8 mouse cellular contexts compared by ENCODE assay signal in genomic region chr1:193208178-193208577, GRCm38 (mm10). TPM values are rescaled to one million over a fixed set of nuclear protein-coding genes. Genes with fewer than 3 reads are reported as not detected.
DNase-seq lines count a peak whose midpoint lies in the region; ATAC-seq and TF ChIP-seq lines count a peak whose summit lies in the region.
"Had no signal": no experiment of that assay in that cellular context is flagged by ENCODE, and none has a peak within 500 bp of the region (broad histone marks: within the 10 kb centered on the region; RNA-seq: fewer than 3 reads in every experiment).

No protein-coding gene starts in this region.

- H3K27me3 ChIP-seq in testis, adult 2 months (ENCODE audit: control insufficient read depth, insufficient read depth, low read length): no peaks in the 10 kb centered on the region
- H3K27me3 ChIP-seq in small intestine, adult 2 months (ENCODE audit: control insufficient read depth, insufficient read depth, low read length): no peaks in the 10 kb centered on the region
- H3K27me3 ChIP-seq: neural tube, embryonic 13.5 days had no signal

- no peaks in the 10 kb centered on the region for H3K4me1 ChIP-seq in testis, adult 2 months (ENCODE audit: control insufficient read depth, insufficient read depth, low read length)
- H3K4me1 ChIP-seq in lung, adult 2 months (ENCODE audit: control insufficient read depth, insufficient read depth, low read length): no peaks in the 10 kb centered on the region
- H3K4me1 ChIP-seq in small intestine, adult 2 months (ENCODE audit: control insufficient read depth, insufficient read depth, insufficient read length, low read length): peaks cover 3% of the 10 kb centered on the region; the same call in 1 of the 2 replicates
- H3K4me1 ChIP-seq: neural tube, embryonic 13.5 days had no signal

- no peak overlapping the region for H3K4me3 ChIP-seq in testis, adult 2 months (ENCODE audit: control insufficient read depth, low read depth, low read length)
- no peak overlapping the region for H3K4me3 ChIP-seq in lung, adult 2 months (replicated peaks; ENCODE audit: extremely low read depth, low read depth, low read length)
- no peak overlapping the region for H3K4me3 ChIP-seq in small intestine, adult 2 months (ENCODE audit: low read depth, low read length)
- H3K4me3 ChIP-seq: neural tube, embryonic 13.5 days had no signal

- WGBS in lung, adult 2 months: 26% methylated on average over 2 of the region's 2 CpGs
- WGBS in small intestine, adult 2 months: 32% methylated on average over 2 of the region's 2 CpGs

- TF ChIP-seq POLR2A in testis, adult 2 months (IDR thresholded peaks at IDR 0.05; ENCODE audit: control insufficient read depth, low read depth, low read length): no peak
- no peak for TF ChIP-seq POLR2A in lung, adult 2 months (IDR thresholded peaks at IDR 0.05; ENCODE audit: borderline replicate concordance, extremely low read depth, low read depth, low read length)
- no peak for TF ChIP-seq POLR2A in small intestine, adult 2 months (IDR thresholded peaks at IDR 0.05; ENCODE audit: low read depth, low read length)

- no peak overlapping the region for H3K27ac ChIP-seq in testis, adult 2 months (ENCODE audit: control insufficient read depth, insufficient read depth, low read depth, low read length)
- no peak overlapping the region; the same call in 1 of the 2 replicates for H3K27ac ChIP-seq in small intestine, adult 2 months (ENCODE audit: insufficient read depth, low read depth, low read length)
- H3K27ac ChIP-seq: neural tube, embryonic 13.5 days had no signal

- peak; percentile 97 for ATAC-seq in frontal cortex, adult (ENCODE audit: low TSS enrichment)

- TF ChIP-seq CTCF in testis, adult 2 months (IDR thresholded peaks at IDR 0.05; ENCODE audit: control insufficient read depth, insufficient read depth, insufficient replicate concordance, low read depth, low read length): peak; percentile 76; the same call in 1 of the 2 replicates
- TF ChIP-seq CTCF in lung, adult 2 months (IDR thresholded peaks at IDR 0.05; ENCODE audit: insufficient read depth, low read length): peak; percentile 94
- TF ChIP-seq CTCF in small intestine, adult 2 months (IDR thresholded peaks at IDR 0.05; ENCODE audit: extremely low read depth, insufficient read length, insufficient replicate concordance, low read depth, low read length): peak; percentile 78; the same call in 1 of the 2 replicates

- no peak for DNase-seq in testis, postnatal 14 days (ENCODE audit: low spot score)
- peak; percentile 39 to 70 for DNase-seq in adrenal gland, postnatal 36 days
- peak; percentile 79 for DNase-seq in kidney, postnatal 14 days
- peak; percentile 28 for DNase-seq in lung, adult 2 months

- H3K36me3 ChIP-seq in testis, adult 2 months (ENCODE audit: control insufficient read depth, insufficient read depth, low read length): no peaks in the 10 kb centered on the region
- no peaks in the 10 kb centered on the region for H3K36me3 ChIP-seq in small intestine, adult 2 months (ENCODE audit: control insufficient read depth, insufficient read depth, low read length)
- H3K36me3 ChIP-seq: neural tube, embryonic 13.5 days had no signal

RNA-seq across cellular contexts. Expression of gene Lamb3, which starts 0.7 kb away (rescaled TPM):
- polyA plus RNA-seq in testis, adult 2 months (2012; rRNA removed): 4.2 and 4.8 TPM in 2 replicates
- total RNA-seq in adrenal gland, postnatal 36 days (2021): 1 to 10 TPM; 2.1 to 3.0 TPM
- 60.8 and 62.3 TPM in 2 replicates for polyA plus RNA-seq in lung, adult 2 months (2012; rRNA removed)
- 13.9 and 21.7 TPM in 2 replicates for polyA plus RNA-seq in small intestine, adult 2 months (2012; rRNA removed)

RNA-seq across cellular contexts. Expression of gene Traf3ip3, which starts 6.7 kb away (rescaled TPM):
- polyA plus RNA-seq in testis, adult 2 months (2012; rRNA removed): 0.19 TPM in 1 of 2 replicates, not detected in the other
- total RNA-seq in adrenal gland, postnatal 36 days (2021): 1 to 10 TPM in 1 of 2 experiments, under 1 TPM in 1; 0.95 to 2.1 TPM
- 4.9 and 5.5 TPM in 2 replicates for polyA plus RNA-seq in lung, adult 2 months (2012; rRNA removed)
- 2.6 and 4.6 TPM in 2 replicates for polyA plus RNA-seq in small intestine, adult 2 months (2012; rRNA removed)

RNA-seq across cellular contexts. Expression of gene A130010J15Rik, which starts 40.3 kb away (rescaled TPM):
- polyA plus RNA-seq in testis, adult 2 months (2012; rRNA removed): 11.2 and 13.0 TPM in 2 replicates
- total RNA-seq in adrenal gland, postnatal 36 days (2021): 1 to 10 TPM; 2.8 to 3.7 TPM
- 2.1 and 2.2 TPM in 2 replicates for polyA plus RNA-seq in lung, adult 2 months (2012; rRNA removed)
- 1.6 and 2.0 TPM in 2 replicates for polyA plus RNA-seq in small intestine, adult 2 months (2012; rRNA removed)

RNA-seq across cellular contexts. Expression of gene Irf6, which starts 55.3 kb away (rescaled TPM):
- 17.5 and 23.5 TPM in 2 replicates for polyA plus RNA-seq in testis, adult 2 months (2012; rRNA removed)
- under 1 TPM; 0.36 to 0.46 TPM for total RNA-seq in adrenal gland, postnatal 36 days (2021)
- polyA plus RNA-seq in lung, adult 2 months (2012; rRNA removed): 18.3 and 25.9 TPM in 2 replicates
- polyA plus RNA-seq in small intestine, adult 2 months (2012; rRNA removed): 43.4 and 141 TPM in 2 replicates

RNA-seq across cellular contexts. Expression of gene Hsd11b1, which starts 55.7 kb away (rescaled TPM):
- 0.67 and 1.8 TPM in 2 replicates for polyA plus RNA-seq in testis, adult 2 months (2012; rRNA removed)
- total RNA-seq in adrenal gland, postnatal 36 days (2021): 100 to 1,000 TPM; 102 to 117 TPM
- polyA plus RNA-seq in lung, adult 2 months (2012; rRNA removed): 211 and 245 TPM in 2 replicates
- polyA plus RNA-seq in small intestine, adult 2 months (2012; rRNA removed): 3.1 and 3.3 TPM in 2 replicates
- polyA plus RNA-seq: neural tube, embryonic 13.5 days had no signal
